Comparison of ENCODE assay signal across 8 mouse cellular contexts in the genomic region with DNA sequence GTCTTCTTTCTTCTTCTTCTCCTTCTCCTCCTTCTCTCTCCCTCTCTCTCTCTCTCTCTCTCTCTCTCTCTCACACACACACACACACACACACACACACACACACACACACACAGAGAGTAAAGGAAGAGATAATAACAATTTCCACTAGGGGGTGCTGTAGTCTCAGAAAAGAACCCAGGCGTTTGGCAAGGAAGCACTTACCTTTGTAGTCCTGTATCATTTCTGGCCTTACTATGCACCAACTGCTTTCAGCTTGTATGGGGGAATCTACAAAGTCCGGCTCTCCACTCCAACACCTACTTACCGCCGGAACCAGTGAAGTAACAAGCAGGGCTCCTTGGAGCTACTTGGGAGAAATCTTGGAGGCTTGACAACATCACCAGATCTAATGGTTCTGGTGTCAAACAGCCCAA. TPM values are rescaled to one million over a fixed set of nuclear protein-coding genes. Genes with fewer than 3 reads are reported as not detected.
DNase-seq lines count a peak whose midpoint lies in the region; TF ChIP-seq lines count a peak whose summit lies in the region.
"Had no signal": no experiment of that assay in that cellular context is flagged by ENCODE, and none has a peak within 500 bp of the region (broad histone marks: within the 10 kb centered on the region; RNA-seq: fewer than 3 reads in every experiment).

No protein-coding gene starts in this region.

- peak; percentile 86 for DNase-seq in CD4-positive helper T cell, adult 2 months (ENCODE audit: low read depth, low spot score)
- DNase-seq in MEL-GATA-1-ER (ENCODE audit: extremely low read depth, low read depth): peak; percentile 73
- DNase-seq in cerebellum, postnatal 25 days: peak; percentile 56 to 72
- DNase-seq in gastrocnemius, postnatal 25 days: peak; percentile 50
- DNase-seq in layer of hippocampus, adult 18-20 months (ENCODE audit: low spot score in 2 of 2): peak; percentile 26 to 80
- peak; percentile 39 for DNase-seq in lung, adult 2 months
- DNase-seq in retina, adult 2 months (ENCODE audit: low read depth, low spot score): peak; percentile 73

- H3K4me3 ChIP-seq in lung, adult 2 months (replicated peaks; ENCODE audit: extremely low read depth, low read depth, low read length): no peak overlapping the region
- H3K4me3 ChIP-seq: stomach, embryonic 15.5 days had no signal

- peaks cover 2% of the 10 kb centered on the region; the same call in 1 of the 2 replicates for H3K4me1 ChIP-seq in lung, adult 2 months (ENCODE audit: control insufficient read depth, insufficient read depth, low read length)

- 5% methylated on average over 4 of the region's 4 CpGs for WGBS in lung, adult 2 months

- 0 out of 2 replicates have a peak, but pooled peaks have one; percentile 12 for TF ChIP-seq CTCF in lung, adult 2 months (IDR thresholded peaks at IDR 0.05; ENCODE audit: insufficient read depth, low read length)

- TF ChIP-seq POLR2A in lung, adult 2 months (IDR thresholded peaks at IDR 0.05; ENCODE audit: borderline replicate concordance, extremely low read depth, low read depth, low read length): no peak

RNA-seq across cellular contexts. Expression of a gene that starts 4.6 kb away (rescaled TPM):
- 1 to 10 TPM in 1 of 2 experiments, under 1 TPM in 1; 0.69 to 1.2 TPM for total RNA-seq in gastrocnemius, postnatal 25 days (2021)
- 1 to 10 TPM; 1.5 to 2.0 TPM for total RNA-seq in layer of hippocampus, adult 18-20 months (2021)
- 28.2 and 45.5 TPM in 2 replicates for polyA plus RNA-seq in lung, adult 2 months (2012; rRNA removed)

RNA-seq across cellular contexts. Expression of a gene that starts 32.1 kb away (rescaled TPM):
- total RNA-seq in gastrocnemius, postnatal 25 days (2021): 100 to 1,000 TPM; 692 to 785 TPM
- 100 to 1,000 TPM; 181 to 187 TPM for total RNA-seq in layer of hippocampus, adult 18-20 months (2021)
- 136 and 191 TPM in 2 replicates for polyA plus RNA-seq in lung, adult 2 months (2012; rRNA removed)

RNA-seq across cellular contexts. Expression of a gene that starts 32.2 kb away (rescaled TPM):
- 100 to 1,000 TPM in 1 of 2 experiments, 10 to 100 TPM in 1; 99.1 to 120 TPM for total RNA-seq in gastrocnemius, postnatal 25 days (2021)
- total RNA-seq in layer of hippocampus, adult 18-20 months (2021): not detected
- polyA plus RNA-seq in lung, adult 2 months (2012; rRNA removed): 15.9 and 24.9 TPM in 2 replicates

RNA-seq across cellular contexts. Expression of a gene that starts 53.5 kb away (rescaled TPM):
- total RNA-seq in gastrocnemius, postnatal 25 days (2021): 1 to 10 TPM; 3.7 to 4.6 TPM
- total RNA-seq in layer of hippocampus, adult 18-20 months (2021): 10 to 100 TPM in 1 of 2 experiments, 1 to 10 TPM in 1; 9.9 to 12.5 TPM
- polyA plus RNA-seq in lung, adult 2 months (2012; rRNA removed): 19.5 and 23.3 TPM in 2 replicates

Comparison
In these comparisons a context has a peak if more than half of its experiments do, and no peak if none do; other contexts are left out.
1. RNA of a gene that starts 32.2 kb away (total RNA-seq): 99.1 to 120 TPM in gastrocnemius, postnatal 25 days; not detected in layer of hippocampus, adult 18-20 months; every median in the first group is over 10 times any median in the second.
2. Peak in every context shown above with its lines, with median percentiles within 50 percentile points of each other: DNase-seq.